Mouse (Mus musculus): Measurements from ENCODE around the gene Prlh. TPM values are rescaled to one million over a fixed set of nuclear protein-coding genes. Genes with fewer than 3 reads are reported as not detected.

Gene Prlh
- total RNA-seq (2021) = not detected
- long read RNA-seq, experiment 1 = 0 reads
- long read RNA-seq, experiment 2 = 0 reads

GRCm38 (mm10) chr1:90952808-90953207 is at the start of gene Prlh:
Prlh (plus strand) TSS chr1:90953108.
- DNase-seq = no peak

GRCm38 (mm10) chr1:90903211-90903945 is 49.5 kb upstream of the Prlh start:
- no peak for DNase-seq

- DNase-seq = peak; percentile 57
Observed at GRCm38 (mm10) chr1:90903971-90904458, 48.9 kb upstream of the Prlh start.

GRCm38 (mm10) chr1:90904729-90905404 is 48.0 kb upstream of the Prlh start:
- no peak for DNase-seq

- DNase-seq = no peak
Observed at GRCm38 (mm10) chr1:90906357-90906756, 46.6 kb upstream of the Prlh start.

GRCm38 (mm10) chr1:90909161-90909560 is 43.7 kb upstream of the Prlh start:
- no peak for DNase-seq

GRCm38 (mm10) chr1:90909631-90910152 is 43.2 kb upstream of the Prlh start:
- peak; percentile 62 for DNase-seq

GRCm38 (mm10) chr1:90913231-90913630 is 39.7 kb upstream of the Prlh start:
- no peak for DNase-seq

GRCm38 (mm10) chr1:90914948-90915569 is 37.8 kb upstream of the Prlh start, which contains the start of gene Mlph:
Mlph (plus strand) TSS chr1:90915085.
- DNase-seq = peak; percentile 39

GRCm38 (mm10) chr1:90917509-90917908 is 35.4 kb upstream of the Prlh start:
- no peak for DNase-seq

GRCm38 (mm10) chr1:90921687-90922086 is 31.2 kb upstream of the Prlh start:
- DNase-seq = no peak

GRCm38 (mm10) chr1:90926030-90926429 is 26.9 kb upstream of the Prlh start:
- DNase-seq = no peak

GRCm38 (mm10) chr1:90927308-90927707 is 25.6 kb upstream of the Prlh start:
- no peak for DNase-seq

- DNase-seq = no peak
Observed at GRCm38 (mm10) chr1:90927929-90928574, 24.9 kb upstream of the Prlh start.

GRCm38 (mm10) chr1:90928575-90928934 is 24.4 kb upstream of the Prlh start:
- peak; percentile 68 for DNase-seq

- DNase-seq = no peak
Observed at GRCm38 (mm10) chr1:90933001-90933400, 19.9 kb upstream of the Prlh start.

GRCm38 (mm10) chr1:90936990-90937389 is 15.9 kb upstream of the Prlh start:
- no peak for DNase-seq

GRCm38 (mm10) chr1:90939980-90940379 is 12.9 kb upstream of the Prlh start:
- DNase-seq = no peak

GRCm38 (mm10) chr1:90945171-90945570 is 7.7 kb upstream of the Prlh start:
- DNase-seq = no peak

GRCm38 (mm10) chr1:90947252-90947651 is 5.7 kb upstream of the Prlh start:
- no peak for DNase-seq

- DNase-seq = no peak
Observed at GRCm38 (mm10) chr1:90949309-90949708, 3.6 kb upstream of the Prlh start.

- no peak for DNase-seq
Observed at GRCm38 (mm10) chr1:90951670-90952069, 1.2 kb upstream of the Prlh start.
